Mouse (Mus musculus) forebrain, embryonic 16.5 days (tissue): ENCODE data around the gene Kl. TPM values are rescaled to one million over a fixed set of nuclear protein-coding genes. Genes with fewer than 3 reads are reported as not detected.

Experiments
- ATAC-seq: fragments of 200-750 bp; cut with Nextera tagmentation; 2 replicates; pipeline ENCODE4 v1.8.0; 2017; ENCODE audit warnings: mild to moderate bottlenecking, moderate library complexity
- H3K27ac ChIP-seq: fragments of 300-500 bp; sonication (generic); 2 replicates; pipeline ENCODE4 v1.5.1; 2014; ENCODE audit warnings: low read length, control low read depth
- H3K27me3 ChIP-seq: fragments of 300-500 bp; sonication (generic); replicated peaks from 2 replicates; pipeline ENCODE4 v1.6.1; 2014; ENCODE audit warnings: low read length; ENCODE audit not compliant: control insufficient read depth, insufficient read depth
- H3K36me3 ChIP-seq: fragments of 300-500 bp; sonication (generic); 2 replicates; pipeline ENCODE4 v1.6.1; 2014; ENCODE audit not compliant: control insufficient read depth, insufficient read depth
- H3K4me1 ChIP-seq: fragments of 300-500 bp; sonication (generic); replicated peaks from 2 replicates; pipeline ENCODE4 v1.6.1; 2014; ENCODE audit warnings: low read length; ENCODE audit not compliant: control insufficient read depth, insufficient read depth
- H3K4me2 ChIP-seq: fragments of 300-500 bp; sonication (generic); 2 replicates; pipeline ENCODE4 v1.6.1; 2014; ENCODE audit warnings: mild to moderate bottlenecking, low read length, control low read depth
- H3K4me3 ChIP-seq: fragments of 300-500 bp; sonication (generic); replicated peaks from 2 replicates; pipeline ENCODE4 v1.5.1; 2014; ENCODE audit warnings: mild to moderate bottlenecking, low read length, control low read depth
- H3K9ac ChIP-seq: fragments of 300-500 bp; sonication (generic); replicated peaks from 2 replicates; pipeline ENCODE4 v1.6.1; 2014; ENCODE audit warnings: low read depth, low read length, control low read depth
- H3K9me3 ChIP-seq: fragments of 300-500 bp; sonication (generic); 2 replicates; pipeline ENCODE4 v1.6.1; 2016; ENCODE audit warnings: low read length; ENCODE audit not compliant: control insufficient read depth
- WGBS: fragments of 180-500 bp; shearing (Covaris S2); extraction: QIAGEN DNeasy Blood & Tissue Kit; methylation state at CpG from one replicate; pipeline ENCODE4 v1.1.7; 2014; 5-methylcytosine and 5-hydroxymethylcytosine counted together
- polyA plus RNA-seq: library from polyadenylated mRNA; unstranded; fragments of >200 nt; fragmentation: Nextera tagmentation; extraction: Ambion mirVana; gene quantifications from 2 replicates; pipeline ENCODE4 v1.2.1, GENCODE M21; 2015

Kl gene
- polyA plus RNA-seq, 1 experiment from 2014 or later: 0.28 TPM

- H3K27ac ChIP-seq: no peak overlapping the region
- no peaks in the 10 kb centered on the region for H3K27me3 ChIP-seq
- no peak overlapping the region for H3K4me2 ChIP-seq
- H3K4me1 ChIP-seq: no peaks in the 10 kb centered on the region
- H3K4me3 ChIP-seq: no peak overlapping the region
- no peaks in the 10 kb centered on the region for H3K36me3 ChIP-seq
- 84% methylated on average over 14 of the region's 14 CpGs for WGBS
- no peak overlapping the region for H3K9ac ChIP-seq
- no peak for ATAC-seq
- H3K9me3 ChIP-seq: peaks cover 3% of the 10 kb centered on the region
These were observed 25.1 kb downstream of the Kl start for GRCm38 (mm10) chr5:150977383-150977958.

GRCm38 (mm10) chr5:150979341-150980136, 27.1 kb downstream of the Kl start:
- no peaks in the 10 kb centered on the region for H3K4me1 ChIP-seq
- H3K9me3 ChIP-seq: peaks cover 3% of the 10 kb centered on the region
- H3K27me3 ChIP-seq: no peaks in the 10 kb centered on the region
- no peaks in the 10 kb centered on the region for H3K36me3 ChIP-seq
- no peak overlapping the region for H3K4me2 ChIP-seq
- WGBS: 87% methylated on average over 5 of the region's 5 CpGs
- H3K4me3 ChIP-seq: no peak overlapping the region
- no peak overlapping the region for H3K9ac ChIP-seq
- ATAC-seq: no peak
- H3K27ac ChIP-seq: no peak overlapping the region

GRCm38 (mm10) chr5:150982082-150982481, 29.7 kb downstream of the Kl start:
- ATAC-seq: no peak
- 89% methylated on average over 2 of the region's 2 CpGs for WGBS
- H3K27me3 ChIP-seq: no peaks in the 10 kb centered on the region
- H3K4me2 ChIP-seq: no peak overlapping the region
- no peaks in the 10 kb centered on the region for H3K36me3 ChIP-seq
- no peak overlapping the region for H3K9ac ChIP-seq
- peaks cover 3% of the 10 kb centered on the region for H3K9me3 ChIP-seq
- H3K4me3 ChIP-seq: no peak overlapping the region
- no peak overlapping the region for H3K27ac ChIP-seq
- H3K4me1 ChIP-seq: no peaks in the 10 kb centered on the region

GRCm38 (mm10) chr5:150994096-150994495, 41.7 kb downstream of the Kl start:
- H3K9me3 ChIP-seq: no peaks in the 10 kb centered on the region
- ATAC-seq: no peak
- H3K4me2 ChIP-seq: no peak overlapping the region
- 94% methylated on average over 7 of the region's 7 CpGs for WGBS
- H3K27me3 ChIP-seq: no peaks in the 10 kb centered on the region
- no peaks in the 10 kb centered on the region for H3K4me1 ChIP-seq
- H3K9ac ChIP-seq: no peak overlapping the region
- H3K36me3 ChIP-seq: no peaks in the 10 kb centered on the region
- H3K27ac ChIP-seq: no peak overlapping the region
- no peak overlapping the region for H3K4me3 ChIP-seq

DNA sequence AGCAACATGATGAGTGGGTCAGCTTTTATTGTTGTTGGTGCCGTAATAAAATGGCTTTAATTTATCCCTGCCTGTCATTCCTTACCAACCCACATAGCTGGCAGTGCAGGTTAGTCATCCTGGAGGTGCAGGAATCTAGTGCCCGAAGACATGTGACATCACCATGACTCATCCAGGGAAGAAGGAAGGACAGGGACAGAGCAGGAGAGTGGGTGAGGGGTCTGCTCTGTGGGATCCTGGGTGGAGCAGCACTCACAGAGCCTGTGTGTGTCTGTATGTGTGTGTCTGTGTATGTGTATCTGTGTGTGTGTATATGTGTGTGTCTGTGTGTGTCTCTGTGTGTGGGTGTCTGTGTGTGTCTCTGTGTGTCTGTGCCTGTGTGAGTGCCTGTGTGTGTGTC, 44.2 kb downstream of the Kl start:
- WGBS: 84% methylated on average over 2 of the region's 2 CpGs
- H3K36me3 ChIP-seq: no peaks in the 10 kb centered on the region
- no peak for ATAC-seq
- no peak overlapping the region for H3K4me2 ChIP-seq
- no peak overlapping the region for H3K9ac ChIP-seq
- no peaks in the 10 kb centered on the region for H3K27me3 ChIP-seq
- H3K27ac ChIP-seq: no peak overlapping the region
- H3K4me3 ChIP-seq: no peak overlapping the region
- no peaks in the 10 kb centered on the region for H3K4me1 ChIP-seq
- H3K9me3 ChIP-seq: no peaks in the 10 kb centered on the region

DNA sequence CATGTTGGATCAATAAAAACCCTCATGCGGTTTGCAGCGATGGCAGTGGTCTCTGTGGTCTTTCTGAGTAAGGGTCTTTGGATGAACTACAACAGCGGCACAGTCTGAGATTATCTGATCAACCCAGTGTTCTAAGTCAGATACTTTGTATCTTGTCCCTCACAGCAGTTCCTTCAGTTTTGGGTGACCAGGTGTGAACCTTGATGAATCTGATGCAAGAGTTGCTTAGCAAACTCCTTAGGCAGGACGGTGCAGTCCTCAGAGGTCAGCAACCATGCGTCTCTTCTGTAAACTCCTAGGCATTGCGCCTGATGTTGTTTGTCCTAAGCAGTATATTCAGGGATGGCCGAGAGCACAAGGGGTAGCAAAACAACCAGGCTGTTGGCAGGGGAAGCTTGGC, 48.7 kb downstream of the Kl start:
- no peaks in the 10 kb centered on the region for H3K27me3 ChIP-seq
- no peak for ATAC-seq
- H3K9ac ChIP-seq: no peak overlapping the region
- H3K4me3 ChIP-seq: no peak overlapping the region
- 95% methylated on average over 7 of the region's 7 CpGs for WGBS
- H3K9me3 ChIP-seq: no peaks in the 10 kb centered on the region
- no peaks in the 10 kb centered on the region for H3K36me3 ChIP-seq
- H3K4me2 ChIP-seq: no peak overlapping the region
- no peaks in the 10 kb centered on the region for H3K4me1 ChIP-seq
- H3K27ac ChIP-seq: no peak overlapping the region

GRCm38 (mm10) chr5:151002051-151002450, 49.6 kb downstream of the Kl start:
- 95% methylated on average over 4 of the region's 4 CpGs for WGBS
- H3K9ac ChIP-seq: no peak overlapping the region
- H3K27me3 ChIP-seq: no peaks in the 10 kb centered on the region
- H3K9me3 ChIP-seq: no peaks in the 10 kb centered on the region
- no peak overlapping the region for H3K4me3 ChIP-seq
- H3K27ac ChIP-seq: no peak overlapping the region
- no peaks in the 10 kb centered on the region for H3K36me3 ChIP-seq
- ATAC-seq: no peak
- no peak overlapping the region for H3K4me2 ChIP-seq
- H3K4me1 ChIP-seq: no peaks in the 10 kb centered on the region

DNA sequence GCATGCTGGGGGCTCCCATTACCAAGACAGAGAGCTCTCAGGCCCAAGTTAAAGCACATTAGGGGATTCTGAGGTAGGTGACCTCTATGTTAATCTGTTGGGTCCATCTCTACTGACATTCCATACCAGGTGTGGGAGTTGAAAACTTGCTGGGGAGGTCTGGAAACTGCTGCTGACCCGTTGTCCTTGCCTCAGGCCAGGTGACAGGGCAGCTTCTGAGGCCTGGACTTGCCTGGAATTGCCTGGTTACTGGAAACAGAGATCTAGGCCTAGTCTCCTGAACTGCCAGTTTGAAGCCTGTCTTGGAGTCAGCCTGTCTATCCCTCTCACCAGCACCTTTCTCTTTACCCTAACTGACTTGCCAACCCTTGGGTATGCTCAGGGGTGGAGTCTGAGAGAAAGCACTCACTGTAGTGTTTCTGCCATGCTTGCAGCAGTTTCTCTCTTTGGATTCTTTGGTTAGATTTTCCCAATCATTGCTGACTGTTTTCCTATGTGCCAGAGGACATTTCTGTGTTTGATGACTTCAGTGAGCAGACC, 51.9 kb downstream of the Kl start:
- H3K27me3 ChIP-seq: no peaks in the 10 kb centered on the region
- no peak overlapping the region for H3K4me2 ChIP-seq
- H3K9me3 ChIP-seq: no peaks in the 10 kb centered on the region
- H3K36me3 ChIP-seq: no peaks in the 10 kb centered on the region
- H3K4me1 ChIP-seq: no peaks in the 10 kb centered on the region
- H3K27ac ChIP-seq: no peak overlapping the region
- H3K9ac ChIP-seq: no peak overlapping the region
- 83% methylated on average over 1 of the region's 1 CpGs for WGBS
- ATAC-seq: no peak
- no peak overlapping the region for H3K4me3 ChIP-seq

DNA sequence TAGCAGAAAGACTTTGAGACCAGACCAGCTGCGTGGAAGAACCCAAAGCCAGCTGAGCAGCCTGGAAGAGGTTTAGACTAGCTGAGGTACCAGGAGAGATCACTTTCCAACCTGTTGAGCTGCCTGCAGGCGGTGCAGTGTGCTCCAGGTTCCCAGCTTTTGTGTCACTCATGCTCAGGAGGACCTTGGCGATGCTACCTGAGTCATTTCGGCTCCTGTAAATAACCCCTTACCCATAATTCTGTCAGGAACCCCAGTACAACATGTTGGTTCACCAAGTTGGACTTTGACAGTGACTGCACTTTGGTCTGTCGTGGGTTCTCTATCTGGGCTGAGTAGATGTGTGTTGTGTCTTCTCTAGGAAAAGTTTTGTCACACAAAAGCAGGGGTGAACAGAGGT, 66.0 kb downstream of the Kl start:
- Histone ChIP-seq H3K27ac (no peak overlapping the region), H3K4me2 (no peak overlapping the region), H3K4me1 (peaks cover 10% of the 10 kb centered on the region), H3K9me3 (no peaks in the 10 kb centered on the region), H3K4me3 (no peak overlapping the region), H3K36me3 (no peaks in the 10 kb centered on the region), H3K27me3 (no peaks in the 10 kb centered on the region), H3K9ac (no peak overlapping the region)
- WGBS: 83% methylated on average over 5 of the region's 5 CpGs
- ATAC-seq: no peak
